Mouse (Mus musculus) urinary bladder, adult 2 months (tissue): ENCODE measurements around the gene Reln. TPM values are rescaled to one million over a fixed set of nuclear protein-coding genes. Genes with fewer than 3 reads are reported as not detected.

Source experiments
- DNase-seq: peaks from one replicate; pipeline ENCODE4 v3.0.0; 2022; ENCODE audit warnings: low spot score
- polyA plus RNA-seq: library from polyadenylated mRNA; depleted of rRNA; stranded (reverse); fragments of >200 nt; gene quantifications from 2 replicates; pipeline ENCODE4 v1.2.3, GENCODE M21; 2012

Reln gene
- polyA plus RNA-seq, 1 experiment, result 12.8 TPM

- no peak for DNase-seq
Observed at GRCm38 (mm10) chr5:21934173-21934698, 410.3 kb downstream of the Reln start.

GRCm38 (mm10) chr5:21933340-21934075, 411.0 kb downstream of the Reln start:
- no peak for DNase-seq

- DNase-seq, result no peak
Observed at GRCm38 (mm10) chr5:21931151-21931550, 413.4 kb downstream of the Reln start.

- DNase-seq, result no peak
Observed at GRCm38 (mm10) chr5:21920310-21920709, 424.2 kb downstream of the Reln start.

- no peak for DNase-seq
Observed at GRCm38 (mm10) chr5:21919281-21919780, 425.2 kb downstream of the Reln start.

GRCm38 (mm10) chr5:21915973-21916372, 428.5 kb downstream of the Reln start:
- no peak for DNase-seq

GRCm38 (mm10) chr5:21914776-21915175, 429.7 kb downstream of the Reln start:
- DNase-seq, result no peak

GRCm38 (mm10) chr5:21912835-21913530, 431.5 kb downstream of the Reln start:
- no peak for DNase-seq

- no peak for DNase-seq
Observed at GRCm38 (mm10) chr5:21910726-21911125, 433.8 kb downstream of the Reln start.

- DNase-seq, result no peak
Observed at GRCm38 (mm10) chr5:21909713-21910112, 434.8 kb downstream of the Reln start.

GRCm38 (mm10) chr5:21901411-21901810, 443.1 kb downstream of the Reln start:
- DNase-seq, result no peak

GRCm38 (mm10) chr5:21900891-21901290, 443.6 kb downstream of the Reln start:
- no peak for DNase-seq

GRCm38 (mm10) chr5:21898875-21899274, 445.6 kb downstream of the Reln start:
- DNase-seq, result no peak

- no peak for DNase-seq
Observed at GRCm38 (mm10) chr5:21896586-21896985, 447.9 kb downstream of the Reln start.

- DNase-seq, result no peak
Observed at GRCm38 (mm10) chr5:21894168-21894567, 450.3 kb downstream of the Reln start.

GRCm38 (mm10) chr5:21866750-21867149, 477.8 kb downstream of the Reln start:
- no peak for DNase-seq

- no peak for DNase-seq
Observed at GRCm38 (mm10) chr5:21866311-21866712, 478.2 kb downstream of the Reln start.

GRCm38 (mm10) chr5:21865346-21866107, 479.0 kb downstream of the Reln start, which contains the start of gene Slc26a5:
Gene Slc26a5, minus strand, starts transcription at chr5:21865604.
- peak; percentile 29 for DNase-seq

- DNase-seq, result no peak
Observed at GRCm38 (mm10) chr5:21858653-21859052, 485.8 kb downstream of the Reln start.

- no peak for DNase-seq
Observed at GRCm38 (mm10) chr5:21851679-21852340, 492.7 kb downstream of the Reln start.

GRCm38 (mm10) chr5:21847438-21847837, 497.1 kb downstream of the Reln start:
- no peak for DNase-seq
